Mouse (Mus musculus): ENCODE data around the gene Gsdma3. TPM values are rescaled to one million over a fixed set of nuclear protein-coding genes. Genes with fewer than 3 reads are reported as not detected.
"Not testable (repeated sequence)": the region's sequence is repeated elsewhere in the genome, so short reads cannot be mapped to it uniquely, and the experiment has no call there.

The Gsdma3 gene
- polyA plus RNA-seq, 1 experiment from 2014 or later = not detected

DNA sequence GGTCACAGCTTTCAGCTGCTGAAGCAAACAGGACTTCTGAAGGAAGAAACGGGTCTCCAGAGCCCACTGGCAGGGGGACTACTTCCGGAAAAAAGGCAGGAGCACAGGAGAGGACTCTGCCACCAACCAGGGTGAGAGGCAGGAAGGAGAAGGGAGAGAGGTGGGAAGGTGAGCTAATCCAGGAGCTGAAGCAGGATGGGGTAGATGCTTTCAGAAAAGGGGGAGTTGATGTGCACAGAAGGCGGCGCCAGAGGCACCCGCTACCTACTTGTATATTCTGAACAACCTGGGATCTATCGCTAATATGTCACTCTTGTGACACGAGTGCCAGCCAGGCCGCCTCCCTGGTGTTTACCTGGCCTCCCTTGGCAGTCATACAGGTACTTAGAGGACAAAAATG lies 28.2 kb upstream of the Gsdma3 start, which contains the start of gene Lrrc3c:
Lrrc3c (plus strand) TSS at position 301 of the 400 bp plus-strand sequence.
- no peak within 1 kb of the TSS for H3K4me3 ChIP-seq (replicated peaks)
- peaks cover 25% of the 10 kb centered on the region for H3K27me3 ChIP-seq (replicated peaks)
- no peak within 1 kb of the TSS for H3K27ac ChIP-seq (replicated peaks)
- H3K9ac ChIP-seq (replicated peaks) = no peak within 1 kb of the TSS
- no peak for ATAC-seq (ENCODE audit: low FRiP score)
- H3K36me3 ChIP-seq = no peaks in the 10 kb centered on the region
- 88% methylated on average over 8 of the region's 8 CpGs for WGBS
- H3K9me3 ChIP-seq (replicated peaks) = no peaks in the 10 kb centered on the region
- H3K4me1 ChIP-seq = peaks cover 13% of the 10 kb centered on the region
- peak within 1 kb of the TSS; percentile 9; the same call in 1 of the 2 replicates for H3K4me2 ChIP-seq

DNA sequence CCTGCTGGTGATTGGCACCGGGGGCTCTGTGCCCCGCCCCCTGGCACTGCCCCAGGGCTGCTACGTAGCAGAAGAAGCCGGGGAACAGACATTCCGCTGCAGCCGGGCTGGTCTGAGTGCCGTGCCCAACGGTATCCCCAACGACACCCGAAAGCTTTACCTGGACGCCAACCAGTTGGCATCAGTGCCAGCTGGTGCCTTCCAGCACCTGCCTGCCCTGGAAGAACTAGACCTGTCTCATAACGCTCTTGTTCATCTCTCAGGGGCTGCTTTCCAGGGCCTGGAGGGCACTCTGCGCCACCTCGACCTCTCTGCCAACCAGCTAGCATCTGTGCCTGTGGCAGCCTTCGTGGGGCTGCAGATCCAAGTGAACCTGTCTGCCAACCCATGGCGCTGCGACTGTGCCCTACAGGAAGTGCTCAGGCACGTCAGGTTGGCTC lies 27.3 kb upstream of the Gsdma3 start:
- Histone ChIP-seq H3K4me3 (replicated peaks) (no peak overlapping the region), H3K4me1 (peaks cover 13% of the 10 kb centered on the region), H3K36me3 (no peaks in the 10 kb centered on the region), H3K27ac (replicated peaks) (no peak overlapping the region), H3K9ac (replicated peaks) (no peak overlapping the region), H3K4me2 (peak overlapping the region; percentile 9; the same call in 1 of the 2 replicates), H3K27me3 (replicated peaks) (peaks cover 25% of the 10 kb centered on the region), H3K9me3 (replicated peaks) (no peaks in the 10 kb centered on the region)
- WGBS = 64% methylated on average over 18 of the region's 18 CpGs
- no peak for ATAC-seq (ENCODE audit: low FRiP score)

DNA sequence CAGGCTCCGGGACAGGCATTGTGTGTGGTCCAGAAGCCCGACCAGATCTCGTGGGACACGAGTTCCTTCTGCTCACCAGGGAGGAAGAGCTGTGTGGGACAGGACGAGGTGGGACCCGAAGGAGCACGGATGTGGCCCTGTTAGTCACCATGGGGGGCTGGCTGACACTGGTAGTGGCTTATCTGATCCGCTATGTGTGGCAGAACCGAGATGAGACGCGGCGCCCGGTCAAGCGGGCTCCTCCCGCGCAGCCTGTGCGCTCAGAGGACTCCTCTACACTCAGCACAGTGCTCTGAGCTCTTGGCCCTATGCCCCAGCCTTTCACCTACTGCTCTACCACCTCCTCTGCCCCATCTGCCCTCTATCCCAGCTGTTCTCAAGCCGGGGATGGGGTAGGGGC lies 26.9 kb upstream of the Gsdma3 start:
- H3K4me2 ChIP-seq = peak overlapping the region; percentile 9; the same call in 1 of the 2 replicates
- no peak for ATAC-seq (ENCODE audit: low FRiP score)
- no peak overlapping the region for H3K27ac ChIP-seq (replicated peaks)
- 37% methylated on average over 18 of the region's 18 CpGs for WGBS
- H3K4me3 ChIP-seq (replicated peaks) = no peak overlapping the region
- H3K27me3 ChIP-seq (replicated peaks) = peaks cover 25% of the 10 kb centered on the region
- H3K36me3 ChIP-seq = no peaks in the 10 kb centered on the region
- peaks cover 13% of the 10 kb centered on the region for H3K4me1 ChIP-seq
- H3K9ac ChIP-seq (replicated peaks) = no peak overlapping the region
- no peaks in the 10 kb centered on the region for H3K9me3 ChIP-seq (replicated peaks)

DNA sequence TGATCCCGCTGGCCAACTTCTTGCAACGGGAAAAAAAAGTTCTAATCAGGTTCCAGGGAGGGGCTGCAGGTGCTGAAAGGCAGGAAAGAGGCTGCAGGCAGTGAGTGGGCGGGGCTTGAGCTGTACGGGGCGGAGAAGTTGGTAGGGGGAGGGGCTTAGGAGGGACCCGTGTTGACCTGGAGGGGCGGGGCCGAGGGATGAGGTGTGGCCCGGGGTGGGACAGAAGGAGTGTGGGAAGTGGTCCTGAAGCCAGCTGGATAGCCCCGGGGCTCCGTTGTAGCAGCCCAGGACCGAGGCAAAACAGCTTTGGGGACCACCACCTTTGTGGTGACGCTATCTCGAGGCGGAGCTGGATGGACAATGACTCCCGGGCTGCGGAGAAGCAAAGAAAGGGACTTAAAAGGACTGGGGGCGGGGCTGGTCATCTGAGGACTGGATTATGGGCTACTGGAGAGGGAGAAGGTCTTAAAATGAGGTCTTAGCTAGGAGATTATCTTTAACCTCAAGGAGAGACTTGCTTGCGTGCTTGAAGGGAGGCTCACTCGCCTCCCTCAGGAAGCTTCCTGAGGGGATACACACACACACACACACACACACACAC lies 24.0 kb upstream of the Gsdma3 start:
- H3K27ac ChIP-seq (replicated peaks) = no peak overlapping the region
- no peaks in the 10 kb centered on the region for H3K36me3 ChIP-seq
- WGBS = 1% methylated on average over 20 of the region's 20 CpGs
- H3K4me2 ChIP-seq = peak overlapping the region; percentile 58
- H3K4me3 ChIP-seq (replicated peaks) = peak overlapping the region; percentile 29
- no peaks in the 10 kb centered on the region for H3K9me3 ChIP-seq (replicated peaks)
- H3K9ac ChIP-seq (replicated peaks) = no peak overlapping the region
- H3K27me3 ChIP-seq (replicated peaks) = peaks cover 27% of the 10 kb centered on the region
- peaks cover 13% of the 10 kb centered on the region for H3K4me1 ChIP-seq
- ATAC-seq (ENCODE audit: low FRiP score) = no peak

DNA sequence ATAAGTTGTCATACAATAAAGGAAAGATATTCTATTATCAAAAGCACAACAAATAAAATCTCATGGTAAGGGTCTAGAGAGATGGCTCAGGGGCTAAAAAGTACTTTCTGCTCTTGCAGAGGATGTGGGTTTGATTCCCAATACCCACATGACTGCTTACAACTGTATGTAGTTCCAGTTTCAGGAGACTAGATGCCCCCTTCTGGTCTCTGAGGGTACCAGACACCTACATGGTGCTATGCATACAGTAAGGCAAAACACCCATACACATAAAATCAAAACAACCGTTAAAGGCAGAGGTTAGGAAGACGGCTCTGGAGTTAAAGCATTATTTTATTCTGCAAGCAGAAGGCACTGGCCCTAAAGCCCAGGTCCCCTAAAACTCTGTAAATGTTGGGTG lies 22.2 kb upstream of the Gsdma3 start:
- Histone ChIP-seq H3K27me3 (replicated peaks) (peaks cover 17% of the 10 kb centered on the region), H3K9me3 (replicated peaks) (no peaks in the 10 kb centered on the region), H3K4me2 (no peak overlapping the region), H3K4me1 (peaks cover 8% of the 10 kb centered on the region), H3K4me3 (replicated peaks) (no peak overlapping the region), H3K27ac (replicated peaks) (no peak overlapping the region), H3K9ac (replicated peaks) (no peak overlapping the region), H3K36me3 (no peaks in the 10 kb centered on the region)
- no peak for ATAC-seq (ENCODE audit: low FRiP score)
- 79% methylated on average over 2 of the region's 2 CpGs for WGBS

DNA sequence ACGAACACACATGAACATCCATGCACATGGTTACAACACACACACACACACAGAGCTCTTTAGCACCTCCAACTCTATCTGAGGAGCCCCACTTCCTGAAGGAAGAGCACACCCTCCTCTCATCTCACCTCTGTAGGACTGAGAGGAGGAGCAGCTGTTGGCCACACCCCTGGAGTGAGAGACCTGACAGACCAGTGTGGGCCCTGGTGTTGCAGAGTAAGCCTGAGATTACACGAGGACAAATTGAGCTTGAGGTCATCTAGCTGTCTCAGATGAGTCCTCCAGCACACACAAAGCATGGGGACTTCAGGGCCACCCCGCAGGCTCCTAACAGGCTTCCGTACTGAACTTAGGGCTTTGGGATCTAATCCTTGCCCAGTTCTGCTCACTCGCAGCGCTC lies 21.2 kb upstream of the Gsdma3 start:
- not testable (repeated sequence) for H3K4me3 ChIP-seq (replicated peaks); H3K36me3 ChIP-seq; H3K9ac ChIP-seq (replicated peaks); H3K4me2 ChIP-seq; H3K27ac ChIP-seq (replicated peaks); ATAC-seq (ENCODE audit: low FRiP score); H3K9me3 ChIP-seq (replicated peaks); H3K4me1 ChIP-seq
- 73% methylated on average over 6 of the region's 6 CpGs for WGBS
- peaks cover 11% of the 10 kb centered on the region; the same call in 1 of the 2 replicates for H3K27me3 ChIP-seq (replicated peaks)

DNA sequence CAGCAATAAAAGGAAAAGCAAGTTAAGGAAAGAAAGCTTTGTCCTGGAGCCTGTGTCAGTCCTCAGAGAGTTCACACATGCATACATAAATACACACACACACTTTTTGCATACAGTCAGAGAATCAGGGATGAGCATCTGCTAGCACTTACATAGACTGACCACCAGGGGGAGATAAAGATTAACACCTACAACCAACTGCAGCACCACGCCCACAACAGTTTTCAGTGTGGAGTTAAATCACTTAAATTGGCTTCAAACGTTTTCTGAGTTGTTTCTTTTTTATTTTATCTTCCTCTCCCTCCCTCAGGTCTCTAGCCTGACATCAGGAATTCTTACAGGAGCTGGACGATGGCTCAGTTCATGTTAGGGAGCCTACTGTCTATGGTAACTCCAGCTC lies 19.4 kb upstream of the Gsdma3 start:
- H3K36me3 ChIP-seq = no peaks in the 10 kb centered on the region
- no peak overlapping the region for H3K4me2 ChIP-seq
- WGBS = 12% methylated on average over 3 of the region's 3 CpGs
- no peak overlapping the region for H3K27ac ChIP-seq (replicated peaks)
- peaks cover 4% of the 10 kb centered on the region for H3K4me1 ChIP-seq
- H3K27me3 ChIP-seq (replicated peaks) = peaks cover 6% of the 10 kb centered on the region; the same call in 1 of the 2 replicates
- ATAC-seq (ENCODE audit: low FRiP score) = no peak
- H3K9ac ChIP-seq (replicated peaks) = no peak overlapping the region
- no peak overlapping the region for H3K4me3 ChIP-seq (replicated peaks)
- no peaks in the 10 kb centered on the region for H3K9me3 ChIP-seq (replicated peaks)

DNA sequence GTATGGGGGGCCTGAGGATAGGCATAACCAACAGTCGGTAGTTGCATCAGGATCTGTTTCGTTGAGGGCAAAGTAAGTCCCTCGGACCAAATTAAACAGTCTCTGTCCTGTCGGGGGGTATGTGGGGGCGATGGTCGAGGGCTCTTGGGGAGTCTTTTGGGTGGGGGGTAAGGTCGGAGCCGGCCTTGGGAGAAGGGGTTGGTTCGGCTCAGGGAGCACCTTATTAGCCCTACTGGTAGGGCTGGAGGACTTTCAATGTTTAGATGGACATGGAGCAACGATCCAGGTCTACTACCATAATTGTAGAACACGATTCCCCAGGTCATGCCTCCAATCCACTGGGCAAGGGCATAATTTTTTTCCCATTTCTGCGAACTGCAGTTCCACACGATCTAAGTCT lies 5.4 kb upstream of the Gsdma3 start:
- ATAC-seq (ENCODE audit: low FRiP score) = no peak
- H3K36me3 ChIP-seq = no peaks in the 10 kb centered on the region
- H3K9me3 ChIP-seq (replicated peaks) = no peaks in the 10 kb centered on the region
- no peak overlapping the region for H3K4me3 ChIP-seq (replicated peaks)
- H3K9ac ChIP-seq (replicated peaks) = no peak overlapping the region
- H3K4me1 ChIP-seq = no peaks in the 10 kb centered on the region
- H3K27me3 ChIP-seq (replicated peaks) = no peaks in the 10 kb centered on the region
- H3K27ac ChIP-seq (replicated peaks) = no peak overlapping the region
- 93% methylated on average over 13 of the region's 13 CpGs for WGBS
- H3K4me2 ChIP-seq = no peak overlapping the region

DNA sequence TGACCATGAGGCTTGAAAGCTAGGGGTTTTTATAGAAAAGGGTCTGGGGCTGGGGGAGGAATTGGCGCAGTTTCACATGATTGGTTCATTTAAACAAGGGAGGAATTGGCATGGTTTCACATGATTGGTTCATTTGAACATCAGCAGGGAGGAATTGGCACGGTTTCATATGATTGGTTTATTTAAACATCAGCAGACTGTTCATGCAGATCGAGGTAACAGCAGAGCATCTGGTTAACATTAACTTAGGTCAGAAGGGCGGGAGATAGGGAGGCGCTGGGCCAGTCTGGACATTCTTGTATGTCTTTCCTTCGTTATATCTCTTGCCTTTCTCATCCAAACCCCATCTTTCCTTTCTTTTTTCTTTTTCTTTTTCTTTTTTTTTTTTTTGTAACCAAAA lies 2.2 kb upstream of the Gsdma3 start:
- not testable (repeated sequence) for H3K27me3 ChIP-seq (replicated peaks); H3K4me1 ChIP-seq; H3K9ac ChIP-seq (replicated peaks); H3K4me2 ChIP-seq; ATAC-seq (ENCODE audit: low FRiP score); H3K4me3 ChIP-seq (replicated peaks); H3K36me3 ChIP-seq; H3K9me3 ChIP-seq (replicated peaks); H3K27ac ChIP-seq (replicated peaks)
- 86% methylated on average over 6 of the region's 6 CpGs for WGBS

DNA sequence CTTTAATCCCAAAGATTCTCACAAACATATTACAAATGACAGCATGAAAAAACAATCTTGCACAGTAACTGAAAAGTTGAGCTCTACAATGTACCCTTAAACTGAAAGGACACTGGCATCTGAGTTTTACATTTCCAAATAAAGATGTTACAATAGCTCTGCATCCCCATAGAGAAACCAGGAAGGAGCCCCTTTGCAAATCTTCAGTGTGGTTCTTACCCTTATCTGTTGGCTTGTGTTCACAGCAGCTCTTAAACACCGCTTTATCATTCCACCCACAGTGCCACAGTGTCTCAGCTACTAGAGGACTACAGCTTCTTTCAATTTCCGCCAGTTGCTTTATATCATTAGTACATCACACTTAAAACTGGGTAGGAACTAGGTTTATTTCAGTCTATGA lies 1.8 kb upstream of the Gsdma3 start:
- H3K27ac ChIP-seq (replicated peaks); H3K9ac ChIP-seq (replicated peaks); H3K36me3 ChIP-seq; H3K4me2 ChIP-seq; ATAC-seq (ENCODE audit: low FRiP score); H3K27me3 ChIP-seq (replicated peaks); H3K4me1 ChIP-seq; H3K4me3 ChIP-seq (replicated peaks); H3K9me3 ChIP-seq (replicated peaks): not testable (repeated sequence)
- WGBS = 90% methylated on average over 2 of the region's 2 CpGs

DNA sequence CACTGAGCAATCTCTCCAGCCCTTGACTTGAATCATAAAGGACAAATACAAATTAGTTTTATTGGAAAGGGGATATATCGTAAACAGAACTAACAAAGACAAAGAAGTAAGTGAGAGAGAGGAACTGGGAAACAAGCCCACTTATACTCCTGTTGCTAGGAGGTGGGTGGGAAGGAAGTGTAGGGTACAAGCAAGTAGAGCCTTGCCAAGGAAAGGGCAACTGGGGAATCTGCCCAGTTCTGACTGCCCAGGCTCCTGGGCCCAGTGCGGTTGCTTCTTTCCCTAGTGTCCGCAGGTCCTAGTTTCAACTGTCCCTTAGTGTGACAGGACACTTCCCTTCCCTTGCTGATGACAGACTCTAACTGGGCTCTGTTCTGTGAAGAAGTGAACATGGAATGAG lies 2.5 kb downstream of the Gsdma3 start:
- WGBS = 85% methylated on average over 3 of the region's 3 CpGs
- Histone ChIP-seq H3K27ac (replicated peaks) (no peak overlapping the region), H3K9ac (replicated peaks) (no peak overlapping the region), H3K9me3 (replicated peaks) (no peaks in the 10 kb centered on the region), H3K4me3 (replicated peaks) (no peak overlapping the region), H3K36me3 (no peaks in the 10 kb centered on the region), H3K27me3 (replicated peaks) (no peaks in the 10 kb centered on the region), H3K4me2 (no peak overlapping the region), H3K4me1 (no peaks in the 10 kb centered on the region)
- no peak for ATAC-seq (ENCODE audit: low FRiP score)

DNA sequence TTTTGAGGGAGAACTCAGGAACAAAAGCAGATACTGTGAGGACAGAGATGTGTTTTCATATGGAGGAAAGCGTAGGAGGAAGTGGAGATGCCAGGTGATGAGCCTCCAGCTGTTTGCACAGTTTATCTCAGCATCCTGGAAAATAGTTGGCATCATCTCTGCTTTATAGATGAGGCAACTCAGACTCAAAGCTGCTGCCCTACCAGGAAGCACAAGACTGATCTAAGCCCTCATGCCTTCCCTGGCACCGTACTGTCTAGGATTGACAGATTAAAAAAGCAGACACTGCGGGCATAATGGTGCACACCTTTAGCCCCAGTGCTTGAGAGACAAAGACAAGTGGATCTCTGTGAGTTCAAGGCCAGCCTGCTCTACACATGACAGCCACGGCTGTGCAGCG lies 4.5 kb downstream of the Gsdma3 start:
- H3K4me3 ChIP-seq (replicated peaks) = no peak overlapping the region
- WGBS = 94% methylated on average over 5 of the region's 5 CpGs
- H3K27me3 ChIP-seq (replicated peaks) = no peaks in the 10 kb centered on the region
- H3K9me3 ChIP-seq (replicated peaks) = no peaks in the 10 kb centered on the region
- H3K27ac ChIP-seq (replicated peaks) = no peak overlapping the region
- no peaks in the 10 kb centered on the region for H3K4me1 ChIP-seq
- H3K36me3 ChIP-seq = no peaks in the 10 kb centered on the region
- ATAC-seq (ENCODE audit: low FRiP score) = no peak
- no peak overlapping the region for H3K9ac ChIP-seq (replicated peaks)
- H3K4me2 ChIP-seq = no peak overlapping the region
